Mouse (Mus musculus): Measurements from ENCODE around the gene Ak4. TPM values are rescaled to one million over a fixed set of nuclear protein-coding genes. Genes with fewer than 3 reads are reported as not detected.

Ak4 gene
- total RNA-seq, 2 experiments from 2014 or later: 7.4 to 8.8 TPM

DNA sequence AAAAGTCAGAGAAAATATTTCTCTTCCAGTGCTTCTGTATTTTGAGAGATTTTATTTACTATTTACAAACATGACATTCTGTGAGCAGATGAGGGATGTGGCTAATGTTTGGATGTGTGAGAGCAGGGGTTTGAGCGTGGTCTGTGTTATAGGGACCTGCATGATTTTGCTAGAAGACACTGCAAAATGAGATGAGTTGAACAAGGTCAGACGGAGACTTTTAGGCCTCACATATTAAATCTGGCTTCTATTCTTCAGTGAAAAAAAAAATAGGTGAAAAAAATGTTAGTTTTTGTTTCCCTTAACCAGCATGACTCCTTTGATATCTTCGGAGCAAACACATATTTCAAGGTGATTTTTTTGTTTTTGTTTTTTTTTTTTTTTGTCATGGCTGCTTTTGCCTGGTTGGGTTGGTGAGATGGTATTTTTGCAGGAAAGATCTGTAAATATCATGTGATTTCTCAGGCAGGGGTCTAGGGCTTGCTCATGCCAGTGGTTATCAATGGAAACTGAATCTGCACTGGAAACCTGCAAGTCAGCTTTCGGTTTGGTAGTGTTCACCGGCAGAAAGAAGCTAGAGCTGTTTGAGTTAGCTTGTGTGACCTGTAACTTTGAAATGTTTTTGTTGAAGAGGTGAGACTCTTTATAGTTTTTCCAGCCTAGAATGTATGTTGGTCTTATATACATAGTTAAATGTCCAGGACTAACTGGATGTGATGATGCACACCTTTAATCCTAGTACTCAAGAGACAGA, 92.9 kb downstream of the Ak4 start:
- no peak for DNase-seq

- DNase-seq: no peak
Measured at GRCm38 (mm10) chr4:101513251-101513650, 94.2 kb downstream of the Ak4 start.

DNA sequence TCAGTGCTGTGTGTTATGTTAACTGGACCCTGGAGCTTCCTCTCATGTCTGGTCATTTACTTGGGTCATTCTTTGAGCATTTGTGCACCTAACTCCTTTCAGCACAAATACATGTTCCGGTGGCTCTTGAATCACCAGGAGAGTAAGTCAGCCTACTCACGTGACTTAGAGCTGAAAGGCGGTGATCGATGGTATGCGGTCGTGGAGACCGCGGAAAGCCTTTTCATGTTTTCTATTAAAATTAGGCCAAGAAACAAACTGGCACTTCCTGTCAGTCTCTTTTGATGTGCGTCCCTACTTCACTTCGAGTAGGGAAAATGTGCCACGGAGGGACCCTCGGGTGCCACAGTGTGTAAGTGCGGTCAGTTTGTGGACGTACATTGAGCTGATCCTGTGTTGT, 96.8 kb downstream of the Ak4 start:
- no peak for DNase-seq

Other genes with a start within 250 kb of the Ak4 start
- gene Jak1, start 154.0 kb upstream of the Ak4 start, total RNA-seq (2021): 100 to 1,000 TPM; 110 to 129 TPM
- under 1 TPM; 0.73 to 0.90 TPM for gene Dnajc6, start 77.4 kb downstream of the Ak4 start, total RNA-seq (2021)
- 10 to 100 TPM; 29.7 to 31.2 TPM for gene Leprot, start 228.4 kb downstream of the Ak4 start, total RNA-seq (2021)